Mouse (Mus musculus) embryo, embryonic 9.5 days (tissue): ENCODE measurements around the gene Zfp663.

Experiments used
- DNase-seq: peaks from one replicate; pipeline ENCODE4 v3.0.0-alpha.2; 2017; ENCODE audit errors: extremely low spot score

The Zfp663 gene

GRCm38 (mm10) chr2:165370348-165370747, 1.8 kb upstream of the Zfp663 start:
- no peak for DNase-seq

DNA sequence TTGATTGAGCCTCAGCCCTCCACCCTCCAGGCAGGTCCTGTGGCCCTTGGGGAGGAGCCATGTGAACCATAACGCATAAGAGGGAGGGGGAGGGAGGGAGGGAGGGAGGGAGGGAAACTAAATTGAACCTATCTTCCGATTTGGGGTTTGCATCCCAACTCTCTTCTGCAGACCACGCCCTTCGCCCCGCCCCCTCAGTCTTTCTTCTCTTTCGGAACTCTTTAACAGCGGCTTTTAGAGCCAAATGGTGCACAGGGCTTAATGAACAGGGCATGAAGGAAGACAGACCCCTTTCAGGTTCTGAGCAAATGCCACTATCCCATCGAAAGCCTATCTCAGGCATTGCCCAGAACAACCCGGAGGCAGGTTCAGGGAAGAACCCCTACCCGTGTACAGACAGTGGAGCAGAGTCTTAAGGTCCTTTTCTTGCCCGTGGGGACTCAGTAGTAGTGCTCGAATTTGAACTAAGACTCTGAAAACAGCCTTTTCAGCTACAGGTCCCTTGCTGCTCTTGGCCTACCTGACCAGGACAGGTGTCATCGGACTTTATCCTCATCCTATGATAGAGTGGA, 575 bp downstream of the Zfp663 start:
- DNase-seq = peak; percentile 42

DNA sequence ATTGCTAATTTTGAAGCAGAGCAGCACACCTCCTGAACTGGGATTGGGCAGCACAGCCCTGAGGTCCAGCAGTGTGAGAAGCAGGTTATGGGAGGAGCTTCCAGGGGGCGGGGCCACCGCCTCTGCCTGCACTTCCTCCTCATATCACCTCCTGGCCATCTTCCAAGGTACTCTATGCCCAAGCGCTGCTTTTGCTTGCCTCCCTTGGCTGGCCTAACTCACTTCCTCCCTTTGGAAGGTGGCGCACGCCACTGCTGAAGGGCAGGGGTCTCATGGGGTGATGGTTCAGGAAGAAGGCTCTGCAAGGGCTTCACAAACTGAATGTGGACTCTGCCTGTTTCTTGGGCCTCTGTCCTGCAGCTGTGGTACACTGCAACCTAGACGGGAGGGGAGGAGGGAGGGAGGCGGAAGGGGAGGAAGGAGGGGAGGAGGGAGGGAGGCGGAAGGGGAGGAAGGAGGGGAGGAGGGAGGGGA, 1.4 kb downstream of the Zfp663 start:
- peak; percentile 42 for DNase-seq

DNA sequence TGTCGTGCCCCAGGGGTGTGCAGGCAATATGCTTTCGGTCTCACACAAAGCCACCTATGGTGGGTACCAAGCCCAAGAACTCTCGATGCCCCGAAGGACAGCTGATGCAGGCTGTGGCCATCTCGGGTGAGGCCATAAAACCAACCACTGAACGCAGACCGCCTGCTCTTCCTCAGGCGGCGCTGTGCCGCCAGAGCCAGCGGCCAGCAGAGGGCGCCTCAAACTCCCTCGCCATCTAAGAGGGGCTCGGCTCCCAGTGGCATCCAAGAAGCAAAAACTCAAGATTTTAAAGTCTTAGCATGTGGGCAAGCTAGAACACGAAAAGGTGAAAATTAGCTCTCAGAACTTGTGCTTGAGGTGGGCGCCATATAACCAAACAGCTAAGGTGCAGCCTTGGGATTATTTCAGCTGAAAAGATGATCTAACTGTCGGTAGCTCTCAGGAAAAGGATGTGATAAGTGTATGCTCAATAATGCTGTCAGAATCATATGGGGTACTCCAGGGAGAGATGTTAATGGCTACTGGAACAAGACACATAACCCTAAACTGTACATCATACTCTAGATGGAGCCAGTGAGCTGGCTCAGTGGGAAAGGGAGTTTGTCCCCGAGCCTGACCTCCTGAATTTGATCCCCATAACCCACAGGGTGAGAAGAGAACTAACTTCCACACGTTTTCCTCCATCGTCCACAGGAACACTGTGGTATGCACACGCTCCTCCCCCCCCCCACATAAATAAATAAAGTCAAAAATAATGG, 4.0 kb downstream of the Zfp663 start:
- DNase-seq = peak; percentile 70

GRCm38 (mm10) chr2:165363282-165363681, 5.2 kb downstream of the Zfp663 start:
- no peak for DNase-seq

DNA sequence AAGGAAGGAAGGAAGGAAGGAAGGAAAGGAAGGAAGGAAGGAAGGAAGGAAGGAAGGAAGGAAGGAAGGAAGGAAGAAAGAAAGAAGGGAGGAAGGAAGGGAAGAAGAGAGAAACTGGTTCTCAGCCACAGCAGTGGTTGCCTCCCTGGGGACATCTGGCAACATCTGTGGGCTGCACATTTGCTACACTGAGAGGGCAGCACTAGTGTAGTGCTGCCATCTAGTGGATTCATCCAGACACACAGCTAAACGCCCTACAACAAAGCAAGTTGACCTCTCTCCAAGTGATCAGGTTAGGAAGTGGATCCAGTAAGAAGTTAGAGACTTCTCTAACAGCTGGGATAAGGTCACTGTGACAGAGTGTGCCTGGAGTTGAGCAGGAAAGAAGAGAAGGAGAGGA, 7.7 kb downstream of the Zfp663 start:
- DNase-seq = peak; percentile 71

DNA sequence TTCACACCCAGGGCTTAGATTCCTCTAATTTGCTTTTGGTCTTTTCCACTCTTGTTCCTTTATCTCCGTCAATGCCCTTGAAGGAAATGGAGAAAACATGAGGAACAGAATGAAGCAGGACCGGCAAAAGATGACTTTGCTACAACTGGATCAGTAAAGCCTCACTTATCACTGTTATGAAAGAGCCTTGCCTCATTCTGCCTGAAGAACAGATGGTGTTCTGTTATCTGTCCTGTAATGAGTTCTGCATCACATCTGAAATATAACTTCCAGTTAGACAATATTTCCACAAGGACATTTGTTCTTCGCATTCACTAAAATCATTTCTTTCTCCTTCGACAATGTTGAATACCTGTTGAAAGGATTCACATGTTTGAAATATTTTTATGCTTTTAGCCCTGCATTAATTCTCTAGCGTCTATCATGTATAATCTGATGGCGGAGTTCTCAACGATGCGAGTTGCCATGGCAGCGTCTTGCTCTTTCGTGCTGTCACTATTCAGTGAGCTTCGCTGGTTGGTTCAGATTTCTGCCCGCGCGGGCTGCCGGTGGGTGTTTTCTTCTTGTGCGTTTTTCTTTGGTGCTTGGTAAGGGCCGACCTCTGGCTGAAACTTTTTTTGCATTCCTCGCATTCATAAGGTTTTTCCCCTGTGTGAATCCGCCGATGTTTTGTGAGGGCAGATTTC, 16.6 kb downstream of the Zfp663 start:
- no peak for DNase-seq

DNA sequence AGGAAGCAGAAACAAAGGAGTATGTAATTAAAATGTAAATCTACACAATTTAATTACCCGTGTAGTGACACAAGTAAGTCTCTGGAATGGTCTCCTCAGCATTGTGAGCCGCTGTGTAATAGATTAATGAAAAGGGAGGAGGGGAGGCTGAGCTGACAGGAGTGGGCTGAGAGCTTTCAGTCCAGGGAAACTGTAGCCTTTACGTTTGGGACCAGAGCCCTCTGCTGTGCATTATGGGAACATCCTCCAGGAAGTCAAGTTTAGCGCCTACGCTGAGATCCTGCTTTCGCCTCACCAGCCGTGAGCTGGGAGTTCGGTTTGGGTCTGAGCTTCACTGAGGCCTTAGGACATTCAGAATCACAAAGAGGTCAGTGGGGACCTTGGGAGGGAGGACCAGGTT, 19.1 kb downstream of the Zfp663 start:
- no peak for DNase-seq

DNA sequence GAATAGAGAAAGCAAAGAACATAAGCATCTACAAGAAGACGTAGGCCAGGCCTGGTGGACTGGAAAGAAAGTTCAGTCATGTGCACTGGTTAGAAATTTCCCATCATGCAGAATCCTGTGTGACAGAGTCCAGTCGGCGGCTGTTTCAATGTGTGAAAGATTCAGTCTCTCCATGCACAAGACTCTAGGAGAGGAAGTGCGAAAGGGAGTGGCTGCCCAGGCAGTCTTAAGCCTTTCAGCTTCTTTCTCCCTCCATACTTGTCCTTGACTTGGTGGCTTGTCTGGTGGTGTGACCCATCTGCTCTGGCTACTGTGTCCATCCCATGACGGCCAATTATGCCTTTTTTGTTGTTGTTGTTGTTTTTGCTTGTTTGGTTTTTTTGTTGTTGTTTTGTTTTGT, 22.3 kb downstream of the Zfp663 start:
- DNase-seq = no peak

- DNase-seq = peak; percentile 49
These were observed 31.3 kb downstream of the Zfp663 start for GRCm38 (mm10) chr2:165337191-165337590.

DNA sequence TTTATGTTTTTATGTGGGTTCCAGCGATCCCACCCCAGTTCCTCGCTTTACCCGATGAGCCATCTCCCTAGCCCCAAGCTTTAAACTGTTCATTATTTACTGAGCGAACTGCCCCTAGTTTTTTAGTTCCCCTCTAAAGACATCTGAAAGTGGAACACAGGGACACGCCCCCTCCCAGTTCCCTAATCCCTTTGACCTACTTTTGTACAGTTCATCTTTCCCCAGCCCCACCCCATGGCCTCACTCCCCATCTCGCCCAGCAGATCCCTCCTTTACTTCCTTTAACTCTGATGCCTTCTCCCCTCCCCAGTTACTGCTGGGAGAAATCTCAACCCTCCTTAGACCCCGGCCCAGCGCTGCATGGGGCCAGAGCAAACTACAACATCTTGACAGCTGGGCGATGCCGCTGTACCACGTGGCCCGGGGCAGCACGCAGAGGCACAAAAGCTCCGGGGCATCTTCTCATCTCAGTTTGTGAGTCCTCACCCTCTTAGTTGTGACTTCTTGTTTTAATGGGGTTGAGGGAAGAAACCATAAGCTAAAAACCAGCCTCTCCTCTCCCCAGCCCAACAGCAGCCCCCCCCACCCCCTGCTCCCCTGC, 35.8 kb downstream of the Zfp663 start:
- DNase-seq = no peak

GRCm38 (mm10) chr2:165329703-165330102, 38.8 kb downstream of the Zfp663 start:
- DNase-seq = no peak

DNA sequence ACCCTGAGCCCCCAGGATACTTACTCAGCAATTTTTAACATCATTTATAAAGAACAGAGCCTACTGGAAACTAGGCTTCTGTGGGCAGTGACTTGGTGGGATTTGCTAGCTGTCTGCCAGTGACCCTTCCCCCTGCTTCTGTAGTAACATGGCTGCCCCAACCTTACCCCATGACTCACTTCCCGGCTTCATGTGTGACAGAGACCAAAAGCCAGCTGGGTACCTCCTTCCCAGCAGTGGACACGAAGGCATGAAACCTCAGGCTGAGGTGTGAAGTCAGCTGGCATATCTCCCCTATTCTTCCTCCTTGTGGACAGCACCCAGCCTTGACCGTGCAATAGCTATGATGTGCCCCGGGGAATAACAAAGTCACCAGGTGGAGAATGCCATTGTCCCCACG, 39.8 kb downstream of the Zfp663 start:
- no peak for DNase-seq

GRCm38 (mm10) chr2:165327386-165327785, 41.1 kb downstream of the Zfp663 start:
- DNase-seq = no peak

DNA sequence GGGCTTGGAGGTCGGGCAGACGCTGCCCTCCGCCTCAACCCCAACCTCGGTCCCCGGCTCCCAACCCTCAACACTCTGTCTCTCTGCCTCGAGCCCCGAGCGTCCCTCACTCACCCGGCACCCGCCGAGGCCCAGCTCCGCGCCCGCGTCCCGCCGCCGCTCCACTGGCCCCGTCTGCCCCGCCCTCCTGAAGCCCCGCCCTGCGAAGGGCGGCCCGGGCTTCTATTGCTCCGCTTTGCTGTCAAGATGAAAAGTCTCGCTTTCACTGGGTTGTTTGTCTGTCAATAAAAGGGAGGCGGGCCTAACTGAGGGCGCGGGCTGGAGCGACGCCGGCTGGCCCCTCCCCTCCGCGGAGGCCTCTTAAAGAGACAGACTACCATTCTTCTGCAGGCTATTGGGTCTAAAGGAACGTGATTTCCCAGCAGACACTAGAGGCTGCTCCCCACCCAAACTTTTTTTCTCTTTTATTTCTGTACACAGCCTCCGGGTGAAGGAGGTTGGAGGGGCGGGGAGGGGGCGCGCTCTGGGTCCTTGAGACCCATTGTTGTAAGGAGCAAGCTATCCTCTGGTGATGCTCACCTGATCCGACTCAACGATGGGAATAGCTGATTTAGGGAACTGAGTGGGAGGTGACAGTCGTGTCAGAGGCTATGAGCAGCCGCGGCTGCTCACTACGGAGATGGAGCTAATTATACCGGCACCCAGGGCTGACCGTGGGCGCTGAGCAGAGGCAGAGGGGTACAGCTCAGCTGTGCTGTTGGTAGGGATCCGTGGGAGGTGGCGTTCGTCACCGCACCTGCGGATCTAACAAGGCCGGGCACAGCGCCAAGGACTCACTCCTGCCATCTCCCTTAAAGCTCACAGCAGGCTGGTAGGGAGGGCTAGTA, 42.0 kb downstream of the Zfp663 start, which contains the start of gene Elmo2:
Gene Elmo2 (minus strand): TSS at position 176 of the 887 bp plus-strand sequence.
- DNase-seq = peak; percentile 98

DNA sequence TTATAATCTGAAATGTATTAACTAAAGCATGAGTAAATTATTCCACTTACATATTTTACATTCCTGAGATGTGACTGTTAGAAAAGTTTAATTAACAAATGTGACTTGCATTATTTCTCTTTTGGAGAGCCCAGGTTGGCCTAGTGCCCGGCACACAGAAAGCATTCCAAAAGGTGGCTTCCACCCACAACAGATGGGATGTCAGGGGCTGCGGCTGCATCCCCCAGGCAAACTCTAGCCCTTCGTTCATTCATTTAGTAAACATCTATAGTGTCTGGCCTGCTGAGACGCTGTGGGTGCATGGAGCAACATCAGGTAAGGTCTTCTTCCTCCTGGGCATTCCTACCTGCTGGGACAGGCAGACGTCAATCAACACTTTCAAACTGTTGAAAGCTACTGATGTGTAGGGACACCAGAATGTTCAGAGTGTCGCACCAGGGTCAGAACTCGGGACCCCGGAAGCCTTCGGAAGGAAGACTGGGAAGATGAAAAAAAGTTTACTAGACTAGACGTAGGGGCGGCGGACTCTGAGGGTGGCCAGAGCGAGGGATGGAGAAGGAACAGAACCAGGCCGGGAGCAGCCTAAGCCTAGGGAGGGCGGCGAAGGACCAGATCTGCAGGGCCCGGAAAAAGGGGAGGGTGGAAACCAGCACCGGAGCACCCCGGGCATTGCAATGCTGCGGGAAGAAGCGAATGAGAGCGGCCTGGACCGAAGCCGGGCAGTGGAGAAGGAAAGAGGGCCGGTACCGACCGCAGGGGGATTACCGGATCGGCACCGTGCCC, 42.8 kb downstream of the Zfp663 start:
- no peak for DNase-seq

DNA sequence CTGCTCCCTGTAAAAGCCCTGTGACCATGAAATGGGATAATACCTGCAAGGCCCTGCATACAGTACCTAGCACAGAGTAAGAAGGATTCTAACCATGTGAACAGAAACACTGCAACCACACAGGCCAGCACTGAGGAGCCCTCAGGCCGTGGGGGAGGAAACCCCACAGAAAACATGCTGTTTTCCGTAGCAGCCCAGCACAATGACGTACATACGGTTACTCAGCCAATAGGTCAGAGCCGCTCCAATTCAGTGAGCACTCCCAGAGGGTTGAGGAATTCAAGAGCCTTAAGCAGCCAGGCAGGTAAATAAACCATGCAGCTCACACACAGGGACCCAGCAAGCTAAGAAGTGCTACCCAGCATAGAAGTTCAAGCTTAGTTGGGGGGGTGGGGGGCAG, 44.6 kb downstream of the Zfp663 start:
- no peak for DNase-seq

- no peak for DNase-seq
These were observed 45.0 kb downstream of the Zfp663 start for GRCm38 (mm10) chr2:165323484-165323883.

GRCm38 (mm10) chr2:165321981-165322735, 46.4 kb downstream of the Zfp663 start:
- no peak for DNase-seq

- DNase-seq = no peak
These were observed 47.1 kb downstream of the Zfp663 start for GRCm38 (mm10) chr2:165321381-165321888.
